Mouse (Mus musculus): ENCODE measurements at regions not wholly inside any gene's neighbourhood (a gene's known extent, or its start where the extent isn't known, plus 50 kb on each side); places are given as distances from the start of the nearest gene placed in this dataset.

GRCm38 (mm10) chr14:14596057-14596809, 105.8 kb upstream of the Slc4a7 start:
- DNase-seq (ENCODE audit: inconsistent ontology term) = peak; percentile 72

GRCm38 (mm10) chr14:14599586-14599985, 102.5 kb upstream of the Slc4a7 start:
- no peak for DNase-seq (ENCODE audit: inconsistent ontology term)

- no peak for DNase-seq (ENCODE audit: inconsistent ontology term)
Measured at GRCm38 (mm10) chr14:14599990-14600389, 102.1 kb upstream of the Slc4a7 start.

- no peak for DNase-seq (ENCODE audit: inconsistent ontology term)
Measured at GRCm38 (mm10) chr14:14603439-14603838, 98.6 kb upstream of the Slc4a7 start.

- DNase-seq (ENCODE audit: inconsistent ontology term) = no peak
Measured at GRCm38 (mm10) chr14:14607074-14607473, 95.0 kb upstream of the Slc4a7 start.

- DNase-seq (ENCODE audit: inconsistent ontology term) = no peak
Measured at GRCm38 (mm10) chr14:14612245-14612644, 89.8 kb upstream of the Slc4a7 start.

GRCm38 (mm10) chr14:14620316-14620715, 81.8 kb upstream of the Slc4a7 start:
- no peak for DNase-seq (ENCODE audit: inconsistent ontology term)

- DNase-seq (ENCODE audit: inconsistent ontology term) = peak; percentile 93
Measured at GRCm38 (mm10) chr14:14628673-14629072, 73.4 kb upstream of the Slc4a7 start.

- no peak for DNase-seq (ENCODE audit: inconsistent ontology term)
Measured at GRCm38 (mm10) chr14:14631750-14632149, 70.3 kb upstream of the Slc4a7 start.

GRCm38 (mm10) chr14:14632471-14632870, 69.6 kb upstream of the Slc4a7 start:
- no peak for DNase-seq (ENCODE audit: inconsistent ontology term)

- peak; percentile 98 for DNase-seq (ENCODE audit: inconsistent ontology term)
Measured at GRCm38 (mm10) chr14:14632951-14633931, 68.8 kb upstream of the Slc4a7 start.

- no peak for DNase-seq (ENCODE audit: inconsistent ontology term)
Measured at GRCm38 (mm10) chr14:14634021-14634420, 68.1 kb upstream of the Slc4a7 start.

- DNase-seq (ENCODE audit: inconsistent ontology term) = peak; percentile 95
Measured at GRCm38 (mm10) chr14:14639102-14640015, 62.7 kb upstream of the Slc4a7 start.

- no peak for DNase-seq (ENCODE audit: inconsistent ontology term)
Measured at GRCm38 (mm10) chr14:14640023-14640441, 62.0 kb upstream of the Slc4a7 start.

- no peak for DNase-seq (ENCODE audit: inconsistent ontology term)
Measured at GRCm38 (mm10) chr14:14640557-14640956, 61.5 kb upstream of the Slc4a7 start.

- peak; percentile 64 for DNase-seq (ENCODE audit: inconsistent ontology term)
Measured at GRCm38 (mm10) chr14:14643533-14643932, 58.5 kb upstream of the Slc4a7 start.

GRCm38 (mm10) chr14:14645084-14645483, 57.0 kb upstream of the Slc4a7 start:
- no peak for DNase-seq (ENCODE audit: inconsistent ontology term)
